Mouse (Mus musculus): ENCODE measurements around the gene Gm13420. TPM values are rescaled to one million over a fixed set of nuclear protein-coding genes. Genes with fewer than 3 reads are reported as not detected.
"Not testable (repeated sequence)": the region's sequence is repeated elsewhere in the genome, so short reads cannot be mapped to it uniquely, and the experiment has no call there.

The Gm13420 gene
- polyA plus RNA-seq, 1 experiment = 0.11 TPM

- H3K4me1 ChIP-seq (ENCODE audit: control insufficient read depth, insufficient read depth, low read length) = no peaks in the 10 kb centered on the region
- no peak for TF ChIP-seq POLR2A (IDR thresholded peaks at IDR 0.05; ENCODE audit: borderline replicate concordance, extremely low read depth, low read depth, low read length)
- TF ChIP-seq CTCF (IDR thresholded peaks at IDR 0.05; ENCODE audit: insufficient read depth, low read length) = no peak
- H3K4me3 ChIP-seq (replicated peaks; ENCODE audit: extremely low read depth, low read depth, low read length) = no peak overlapping the region
- WGBS = 70% methylated on average over 3 of the region's 3 CpGs
- no peak for DNase-seq
These were observed 28.4 kb downstream of the Gm13420 start for GRCm38 (mm10) chr2:29723132-29723531.

GRCm38 (mm10) chr2:29718581-29718980 lies 32.9 kb downstream of the Gm13420 start:
- Histone ChIP-seq H3K4me3 (replicated peaks; ENCODE audit: extremely low read depth, low read depth, low read length) (no peak overlapping the region), H3K4me1 (ENCODE audit: control insufficient read depth, insufficient read depth, low read length) (peaks cover 5% of the 10 kb centered on the region; the same call in 1 of the 2 replicates)
- WGBS = 58% methylated on average over 5 of the region's 5 CpGs
- DNase-seq = no peak
- TF ChIP-seq CTCF (IDR thresholded peaks at IDR 0.05; ENCODE audit: insufficient read depth, low read length) (no peak), POLR2A (IDR thresholded peaks at IDR 0.05; ENCODE audit: borderline replicate concordance, extremely low read depth, low read depth, low read length) (no peak)

- TF ChIP-seq CTCF (IDR thresholded peaks at IDR 0.05; ENCODE audit: insufficient read depth, low read length) (no peak), POLR2A (IDR thresholded peaks at IDR 0.05; ENCODE audit: borderline replicate concordance, extremely low read depth, low read depth, low read length) (no peak)
- peak; percentile 68 for DNase-seq
- no peak overlapping the region for H3K4me3 ChIP-seq (replicated peaks; ENCODE audit: extremely low read depth, low read depth, low read length)
- WGBS = 31% methylated on average over 6 of the region's 6 CpGs
- peaks cover 5% of the 10 kb centered on the region; the same call in 1 of the 2 replicates for H3K4me1 ChIP-seq (ENCODE audit: control insufficient read depth, insufficient read depth, low read length)
These were observed 34.8 kb downstream of the Gm13420 start for GRCm38 (mm10) chr2:29716691-29717090.

- TF ChIP-seq CTCF (IDR thresholded peaks at IDR 0.05; ENCODE audit: insufficient read depth, low read length) (no peak), POLR2A (IDR thresholded peaks at IDR 0.05; ENCODE audit: borderline replicate concordance, extremely low read depth, low read depth, low read length) (no peak)
- 42% methylated on average over 7 of the region's 7 CpGs for WGBS
- no peak overlapping the region for H3K4me3 ChIP-seq (replicated peaks; ENCODE audit: extremely low read depth, low read depth, low read length)
- DNase-seq = no peak
- H3K4me1 ChIP-seq (ENCODE audit: control insufficient read depth, insufficient read depth, low read length) = peaks cover 5% of the 10 kb centered on the region; the same call in 1 of the 2 replicates
These were observed 35.3 kb downstream of the Gm13420 start for GRCm38 (mm10) chr2:29716143-29716542.

- Histone ChIP-seq H3K4me1 (ENCODE audit: control insufficient read depth, insufficient read depth, low read length) (peaks cover 5% of the 10 kb centered on the region; the same call in 1 of the 2 replicates), H3K4me3 (replicated peaks; ENCODE audit: extremely low read depth, low read depth, low read length) (no peak overlapping the region)
- WGBS = 87% methylated on average over 5 of the region's 5 CpGs
- TF ChIP-seq CTCF (IDR thresholded peaks at IDR 0.05; ENCODE audit: insufficient read depth, low read length) = no peak
- no peak for TF ChIP-seq POLR2A (IDR thresholded peaks at IDR 0.05; ENCODE audit: borderline replicate concordance, extremely low read depth, low read depth, low read length)
- DNase-seq = no peak
These were observed 37.4 kb downstream of the Gm13420 start for GRCm38 (mm10) chr2:29714127-29714526.

- TF ChIP-seq POLR2A (IDR thresholded peaks at IDR 0.05; ENCODE audit: borderline replicate concordance, extremely low read depth, low read depth, low read length) = no peak
- TF ChIP-seq CTCF (IDR thresholded peaks at IDR 0.05; ENCODE audit: insufficient read depth, low read length) = no peak
- DNase-seq = no peak
- WGBS = 85% methylated on average over 2 of the region's 2 CpGs
- Histone ChIP-seq H3K4me1 (ENCODE audit: control insufficient read depth, insufficient read depth, low read length) (peaks cover 5% of the 10 kb centered on the region; the same call in 1 of the 2 replicates), H3K4me3 (replicated peaks; ENCODE audit: extremely low read depth, low read depth, low read length) (no peak overlapping the region)
These were observed 38.0 kb downstream of the Gm13420 start for GRCm38 (mm10) chr2:29713501-29713900.

- TF ChIP-seq POLR2A (IDR thresholded peaks at IDR 0.05; ENCODE audit: borderline replicate concordance, extremely low read depth, low read depth, low read length) (no peak), CTCF (IDR thresholded peaks at IDR 0.05; ENCODE audit: insufficient read depth, low read length) (no peak)
- Histone ChIP-seq H3K4me3 (replicated peaks; ENCODE audit: extremely low read depth, low read depth, low read length) (no peak overlapping the region), H3K4me1 (ENCODE audit: control insufficient read depth, insufficient read depth, low read length) (peaks cover 5% of the 10 kb centered on the region; the same call in 1 of the 2 replicates)
- WGBS = 75% methylated on average over 5 of the region's 5 CpGs
- no peak for DNase-seq
These were observed 39.6 kb downstream of the Gm13420 start for GRCm38 (mm10) chr2:29711877-29712276.

GRCm38 (mm10) chr2:29711038-29711437 lies 40.4 kb downstream of the Gm13420 start:
- DNase-seq = no peak
- Histone ChIP-seq H3K4me3 (replicated peaks; ENCODE audit: extremely low read depth, low read depth, low read length) (no peak overlapping the region), H3K4me1 (ENCODE audit: control insufficient read depth, insufficient read depth, low read length) (no peaks in the 10 kb centered on the region)
- TF ChIP-seq POLR2A (IDR thresholded peaks at IDR 0.05; ENCODE audit: borderline replicate concordance, extremely low read depth, low read depth, low read length) (no peak), CTCF (IDR thresholded peaks at IDR 0.05; ENCODE audit: insufficient read depth, low read length) (no peak)
- WGBS = 63% methylated on average over 3 of the region's 3 CpGs

- DNase-seq; H3K4me3 ChIP-seq (replicated peaks; ENCODE audit: extremely low read depth, low read depth, low read length); H3K4me1 ChIP-seq (ENCODE audit: control insufficient read depth, insufficient read depth, low read length): not testable (repeated sequence)
- 90% methylated on average over 4 of the region's 4 CpGs for WGBS
These were observed 43.3 kb downstream of the Gm13420 start for GRCm38 (mm10) chr2:29708209-29708608.

GRCm38 (mm10) chr2:29707731-29708130 lies 43.8 kb downstream of the Gm13420 start:
- no peaks in the 10 kb centered on the region for H3K4me1 ChIP-seq (ENCODE audit: control insufficient read depth, insufficient read depth, low read length)
- WGBS = 84% methylated on average over 4 of the region's 4 CpGs
- peak; percentile 25; the same call in 1 of the 2 replicates for TF ChIP-seq CTCF (IDR thresholded peaks at IDR 0.05; ENCODE audit: insufficient read depth, low read length)
- TF ChIP-seq POLR2A (IDR thresholded peaks at IDR 0.05; ENCODE audit: borderline replicate concordance, extremely low read depth, low read depth, low read length) = no peak
- no peak overlapping the region for H3K4me3 ChIP-seq (replicated peaks; ENCODE audit: extremely low read depth, low read depth, low read length)
- DNase-seq = peak; percentile 36

Measured in lung, adult 2 months (tissue).